Mouse (Mus musculus) cerebellum, adult (tissue): ENCODE data around the gene Caskin1.

Experiments
- ATAC-seq: cut with Nextera tagmentation; 2 replicates; pipeline ENCODE4 v1.9.2; 2017; ENCODE audit warnings: mild to moderate bottlenecking, moderate library complexity, mixed read lengths; ENCODE audit not compliant: insufficient number of reproducible peaks, low FRiP score, low TSS enrichment

Gene Caskin1

GRCm38 (mm10) chr17:24470701-24471527 lies 17.5 kb upstream of the Caskin1 start:
- peak; percentile 9; the same call in 1 of the 2 replicates for ATAC-seq

- no peak for ATAC-seq
These were observed 15.9 kb upstream of the Caskin1 start for GRCm38 (mm10) chr17:24472512-24472911.

- no peak for ATAC-seq
These were observed 14.7 kb upstream of the Caskin1 start, which contains the start of gene Bricd5 for GRCm38 (mm10) chr17:24473612-24474275. Gene Bricd5, plus strand, starts transcription at chr17:24473884.

- ATAC-seq, result no peak
These were observed 13.8 kb upstream of the Caskin1 start for GRCm38 (mm10) chr17:24474557-24474956.

- ATAC-seq, result no peak
These were observed 12.8 kb upstream of the Caskin1 start for GRCm38 (mm10) chr17:24475586-24475985.

GRCm38 (mm10) chr17:24476022-24476776 lies 12.2 kb upstream of the Caskin1 start:
- ATAC-seq, result no peak

- no peak for ATAC-seq
These were observed 11.1 kb upstream of the Caskin1 start for GRCm38 (mm10) chr17:24477053-24477984.

- ATAC-seq, result peak; percentile 9; the same call in 1 of the 2 replicates
These were observed 10.3 kb upstream of the Caskin1 start for GRCm38 (mm10) chr17:24477985-24478600.

- ATAC-seq, result peak; percentile 84
These were observed 9.6 kb upstream of the Caskin1 start, which contains the start of gene Mlst8 for GRCm38 (mm10) chr17:24478663-24479380. Gene Mlst8, minus strand, starts transcription at chr17:24479078.

- no peak for ATAC-seq
These were observed 9.0 kb upstream of the Caskin1 start for GRCm38 (mm10) chr17:24479431-24479830.

GRCm38 (mm10) chr17:24480201-24480826 lies 8.1 kb upstream of the Caskin1 start:
- no peak for ATAC-seq

GRCm38 (mm10) chr17:24481027-24481815 lies 7.2 kb upstream of the Caskin1 start:
- no peak for ATAC-seq

- ATAC-seq, result no peak
These were observed 4.9 kb upstream of the Caskin1 start for GRCm38 (mm10) chr17:24483495-24483894.

- ATAC-seq, result no peak
These were observed 3.1 kb upstream of the Caskin1 start for GRCm38 (mm10) chr17:24485090-24485860.

- peak; percentile 32; the same call in 1 of the 2 replicates for ATAC-seq
These were observed 362 bp downstream of the Caskin1 start for GRCm38 (mm10) chr17:24488662-24489264.
